Mouse (Mus musculus) ES-Bruce4 (cell line): ENCODE measurements at regions not wholly inside any gene's neighbourhood (a gene's known extent, or its start where the extent isn't known, plus 50 kb on each side); places are given as distances from the start of the nearest gene placed in this dataset.

Experiments used
- CTCF ChIP-seq: IDR thresholded peaks from one replicate; pipeline ENCODE4 v1.8.1; 2011; ENCODE audit warnings: low read depth, low read length
- EP300 ChIP-seq: IDR thresholded peaks from 2 replicates; pipeline ENCODE4 v1.6.1; 2011; ENCODE audit warnings: low read depth, low read length; ENCODE audit not compliant: insufficient read depth
- POLR2A ChIP-seq: IDR thresholded peaks from one replicate; pipeline ENCODE4 v1.8.1; 2011; ENCODE audit warnings: low read length; ENCODE audit not compliant: insufficient read depth

GRCm38 (mm10) chr7:117174811-117175422 is 205.9 kb upstream of the Xylt1 start:
- TF ChIP-seq CTCF (no peak), POLR2A (no peak), EP300 (no peak)
